Mouse (Mus musculus): ENCODE data around the gene Olfr1381.
"Not testable (repeated sequence)": the region's sequence is repeated elsewhere in the genome, so short reads cannot be mapped to it uniquely, and the experiment has no call there.

The Olfr1381 gene

DNA sequence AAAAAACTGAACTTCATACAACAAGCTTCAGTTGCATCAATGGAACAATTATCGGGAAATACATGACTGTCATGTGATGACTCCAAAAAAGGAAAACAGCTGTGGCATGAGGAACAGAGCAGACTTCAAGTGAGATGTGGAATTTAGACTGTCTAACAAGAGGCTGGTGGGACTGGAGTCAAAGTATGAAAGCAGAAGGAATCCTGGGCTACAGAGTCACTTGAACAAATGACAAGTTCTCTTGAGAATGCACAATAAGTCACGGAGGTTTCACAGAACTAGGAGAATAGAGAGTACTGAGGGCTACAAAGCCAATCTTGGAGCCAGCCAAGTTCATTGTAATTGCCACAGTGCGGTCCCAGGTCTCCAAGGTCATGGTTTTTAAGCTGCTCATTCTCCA is at the start of gene Olfr1381:
Gene Olfr1381 (plus strand): TSS at position 301 of the 400 bp plus-strand sequence.
- DNase-seq (ENCODE audit: inconsistent age in 2 of 2, low spot score in 1 of 2) = not testable (repeated sequence)

DNA sequence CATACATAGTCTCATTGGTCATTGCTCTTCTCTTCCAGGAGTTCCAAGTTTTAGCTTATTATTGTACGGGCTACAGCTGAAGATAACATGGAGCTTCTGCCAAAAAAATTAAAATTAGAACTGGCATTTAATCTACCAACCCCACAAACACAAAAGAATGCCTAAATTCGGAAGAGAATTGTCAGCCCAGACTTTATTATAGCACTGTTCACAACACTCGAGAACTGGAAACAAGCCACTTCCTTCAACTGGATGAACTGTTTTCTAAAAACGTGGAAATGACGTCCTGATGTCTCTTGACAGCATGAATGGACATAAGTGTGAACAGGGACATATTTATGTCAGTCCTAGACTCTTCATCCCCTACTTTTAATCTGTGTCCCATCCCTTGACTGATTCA is 25.2 kb upstream of the Olfr1381 start:
- no peak for DNase-seq (ENCODE audit: inconsistent age in 2 of 2, low spot score in 1 of 2)

DNA sequence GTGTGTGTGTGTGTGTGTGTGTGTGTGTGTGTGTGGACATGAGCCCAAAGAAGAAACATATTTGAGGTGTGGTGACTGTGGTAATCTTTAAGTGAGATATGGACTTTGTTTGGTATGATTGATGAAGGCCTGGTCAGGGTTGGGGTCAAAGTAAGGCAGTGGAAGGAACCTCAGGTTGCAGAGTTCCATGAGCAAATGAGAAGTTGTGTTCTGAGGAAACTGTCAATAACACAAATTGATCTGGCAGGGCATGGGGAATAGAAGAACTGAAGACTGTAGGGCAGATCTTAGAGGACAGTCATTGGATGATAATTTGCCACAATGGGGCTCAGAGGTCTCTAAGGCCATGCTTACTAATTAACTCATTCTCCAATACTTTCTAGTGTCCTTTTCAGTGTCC is 23.9 kb upstream of the Olfr1381 start, which contains the start of gene Olfr1383:
Gene Olfr1383 (plus strand): TSS at position 301 of the 400 bp plus-strand sequence.
- DNase-seq (ENCODE audit: inconsistent age in 2 of 2, low spot score in 1 of 2) = no peak

DNA sequence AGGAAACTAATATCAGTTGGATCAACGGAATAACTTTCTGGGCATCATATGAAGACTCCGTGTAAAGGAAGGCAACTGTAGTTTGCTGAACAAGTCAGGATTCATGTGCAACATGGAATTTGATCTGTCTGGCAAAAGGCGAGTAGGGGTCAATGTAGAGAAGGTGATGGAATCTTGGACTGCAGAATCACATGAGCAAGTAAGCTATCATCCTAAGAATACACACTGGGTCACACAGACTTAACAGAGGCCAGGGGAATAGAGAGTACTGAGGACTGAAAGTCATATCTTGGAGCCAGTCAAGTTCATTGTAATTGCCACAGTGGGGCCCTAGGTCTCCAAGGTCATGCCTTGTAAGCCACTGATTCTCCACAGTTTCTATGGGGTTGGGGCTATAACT is 15.3 kb upstream of the Olfr1381 start, which contains the start of gene Olfr1382:
Gene Olfr1382 (plus strand): TSS at position 301 of the 400 bp plus-strand sequence.
- no peak for DNase-seq (ENCODE audit: inconsistent age in 2 of 2, low spot score in 1 of 2)

DNA sequence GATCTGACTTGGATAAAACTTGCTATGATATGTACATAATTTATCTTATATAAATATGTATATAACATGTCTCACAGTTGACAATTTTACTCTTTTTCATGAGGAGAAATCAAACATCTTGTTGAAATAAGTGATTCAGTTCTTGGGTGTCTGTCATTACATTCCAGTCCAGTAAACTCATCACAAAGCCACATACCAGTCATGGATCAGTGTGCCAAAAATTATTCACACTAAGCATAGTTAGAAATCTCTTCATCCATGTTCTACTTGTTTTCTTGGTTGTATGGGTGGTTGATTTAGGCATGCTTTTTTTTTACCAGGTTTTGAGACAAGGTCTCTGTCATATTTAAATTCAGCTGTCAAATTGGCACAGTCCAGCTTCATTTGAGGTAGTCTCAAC is 10.5 kb upstream of the Olfr1381 start:
- DNase-seq (ENCODE audit: inconsistent age in 2 of 2, low spot score in 1 of 2) = no peak

DNA sequence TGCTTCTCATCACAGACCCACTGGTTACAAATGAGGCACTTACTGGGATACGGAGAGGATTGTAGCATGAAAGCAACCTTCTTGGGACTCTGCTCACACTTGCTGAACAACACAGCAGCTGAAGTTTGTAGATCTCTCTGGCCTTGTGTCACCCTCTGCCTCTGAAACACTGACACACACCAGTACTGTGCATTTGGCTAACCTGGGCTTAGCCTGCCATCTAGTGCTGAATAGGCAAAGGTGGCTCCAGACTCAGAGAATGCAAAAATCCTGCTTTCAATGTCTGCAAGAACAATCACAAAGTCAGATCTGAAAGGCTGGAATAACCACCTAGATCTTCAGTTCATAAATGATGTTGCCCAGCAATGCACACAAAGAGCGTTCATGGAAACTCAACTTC is 6.6 kb upstream of the Olfr1381 start:
- peak in 1 of 2 experiments; percentile 42 for DNase-seq (ENCODE audit: inconsistent age in 2 of 2, low spot score in 1 of 2)

DNA sequence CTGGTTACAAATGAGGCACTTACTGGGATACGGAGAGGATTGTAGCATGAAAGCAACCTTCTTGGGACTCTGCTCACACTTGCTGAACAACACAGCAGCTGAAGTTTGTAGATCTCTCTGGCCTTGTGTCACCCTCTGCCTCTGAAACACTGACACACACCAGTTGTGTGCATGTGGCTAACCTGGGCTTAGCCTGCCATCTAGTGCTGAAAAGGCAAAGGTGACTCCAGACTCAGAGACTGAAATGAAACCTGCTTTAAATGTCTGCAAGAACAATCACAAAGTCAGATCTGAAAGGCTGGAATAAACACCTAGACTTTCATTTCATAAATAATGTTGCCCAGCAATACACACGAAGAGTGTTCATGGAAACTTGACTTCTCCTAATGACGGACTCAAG is 10.8 kb downstream of the Olfr1381 start:
- DNase-seq (ENCODE audit: inconsistent age in 2 of 2, low spot score in 1 of 2) = not testable (repeated sequence)

DNA sequence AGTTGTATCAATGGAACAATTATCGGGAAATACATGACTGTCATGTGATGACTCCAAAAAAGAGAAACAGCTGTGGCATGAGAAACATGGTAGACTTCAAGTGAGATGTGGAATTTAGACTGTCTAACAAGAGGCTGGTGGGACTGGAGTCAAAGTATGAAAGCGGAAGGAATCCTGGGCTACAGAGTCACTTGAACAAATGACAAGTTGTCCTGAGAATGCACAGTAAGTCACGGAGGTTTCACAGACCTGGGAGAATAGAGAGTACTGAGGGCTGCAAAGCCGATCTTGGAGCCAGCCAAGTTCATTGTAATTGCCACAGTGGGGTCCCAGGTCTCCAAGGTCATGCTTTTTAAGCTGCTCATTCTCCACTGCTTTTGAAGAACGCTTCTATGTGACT is 13.3 kb downstream of the Olfr1381 start, which contains the start of gene Olfr1380:
Gene Olfr1380 (plus strand): TSS at position 301 of the 400 bp plus-strand sequence.
- not testable (repeated sequence) for DNase-seq (ENCODE audit: inconsistent age in 2 of 2, low spot score in 1 of 2)

DNA sequence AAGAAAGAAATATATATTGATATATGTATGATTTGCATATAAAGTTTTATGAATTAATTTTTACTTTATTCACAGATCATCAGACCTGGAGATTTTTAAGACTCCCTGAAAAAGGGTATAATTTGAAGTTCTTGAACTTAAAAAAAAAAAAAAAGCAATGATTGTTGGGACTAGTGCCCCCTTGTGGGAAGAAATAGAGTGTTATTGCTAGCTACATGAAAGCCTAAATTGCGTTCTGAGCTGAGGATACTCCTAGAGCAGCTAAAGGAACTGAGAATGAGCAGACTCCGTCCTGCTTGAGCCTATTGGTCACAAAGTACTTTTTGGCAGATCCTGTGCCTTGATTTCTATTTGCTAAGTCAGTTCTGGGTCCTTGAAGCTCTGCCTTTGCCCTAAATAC is 31.8 kb downstream of the Olfr1381 start:
- not testable (repeated sequence) for DNase-seq (ENCODE audit: inconsistent age in 2 of 2, low spot score in 1 of 2)

DNA sequence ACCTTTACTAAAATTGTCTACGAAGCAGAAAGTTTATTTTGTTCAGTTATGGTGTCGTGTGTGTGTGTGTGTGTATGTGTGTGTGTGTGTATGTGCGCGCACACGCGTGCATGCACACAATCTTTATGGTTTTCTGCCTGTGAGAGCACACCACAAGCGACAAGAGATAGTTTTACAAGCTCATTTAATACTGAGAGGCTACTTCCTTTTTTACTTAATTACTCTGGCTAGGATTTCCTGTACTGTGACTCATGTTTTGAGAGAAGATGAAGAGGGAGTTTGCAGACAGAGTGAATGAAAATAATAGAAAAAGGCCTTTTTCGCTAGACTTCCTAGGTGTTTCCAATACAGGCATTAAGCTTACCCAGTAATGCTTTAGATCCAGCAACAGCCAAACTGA is 37.2 kb downstream of the Olfr1381 start:
- DNase-seq (ENCODE audit: inconsistent age in 2 of 2, low spot score in 1 of 2) = not testable (repeated sequence)

DNA sequence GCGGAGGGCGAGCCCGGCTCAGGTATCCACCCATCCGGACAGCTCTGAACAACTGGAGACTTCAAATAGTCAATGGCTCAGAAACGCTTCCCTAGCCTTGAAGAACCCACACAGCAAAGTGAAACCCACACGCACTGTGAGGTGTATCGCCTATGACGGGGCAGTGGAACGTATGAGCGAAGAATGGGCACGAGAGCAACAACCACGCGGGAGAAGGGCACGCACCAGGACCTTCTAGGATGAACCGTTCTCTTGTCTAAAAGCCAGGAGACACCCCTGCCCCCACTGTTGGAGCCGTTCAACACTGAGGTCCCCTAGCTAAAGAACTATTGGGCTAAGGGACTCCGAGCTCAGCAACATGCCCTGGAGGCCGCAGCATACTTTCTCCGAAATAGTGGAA is 47.0 kb downstream of the Olfr1381 start:
- DNase-seq (ENCODE audit: inconsistent age in 2 of 2, low spot score in 1 of 2) = no peak

DNA sequence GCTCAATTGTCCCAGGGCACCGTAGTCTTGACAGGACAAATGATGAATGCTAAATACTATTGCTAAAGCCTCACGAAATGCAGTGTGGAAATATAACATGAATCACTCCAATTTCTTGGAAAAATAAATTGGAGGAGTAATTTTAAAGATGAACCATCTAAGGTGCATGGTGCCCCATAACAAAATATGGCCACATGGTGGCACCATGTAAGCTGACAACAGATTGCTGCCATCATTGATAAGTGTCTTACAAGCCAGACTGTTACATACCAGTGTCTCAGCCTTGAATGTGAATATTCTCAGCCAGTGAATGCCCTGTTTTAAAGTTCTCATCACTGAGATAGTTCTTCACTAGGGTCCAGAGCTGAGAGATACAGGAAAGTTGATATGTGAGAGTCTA is 53.9 kb downstream of the Olfr1381 start:
- DNase-seq (ENCODE audit: inconsistent age in 2 of 2, low spot score in 1 of 2) = peak in 1 of 2 experiments; percentile 49

Measured in adrenal gland, adult (tissue).